Mouse (Mus musculus) lung, postnatal 36 days (tissue): ENCODE measurements around the gene 2610001J05Rik.

Experiments used
- DNase-seq: peaks from one replicate; pipeline ENCODE4 v3.0.0; 2022; ENCODE audit warnings: mixed read lengths

2610001J05Rik gene

GRCm38 (mm10) chr6:13835720-13836665, 35.3 kb downstream of the 2610001J05Rik start:
- no peak for DNase-seq

- DNase-seq: no peak
Observed at GRCm38 (mm10) chr6:13832770-13833169, 38.5 kb downstream of the 2610001J05Rik start.

GRCm38 (mm10) chr6:13828877-13829276, 42.4 kb downstream of the 2610001J05Rik start:
- DNase-seq: no peak
